Mouse (Mus musculus) heart, embryonic 15.5 days (tissue): ENCODE data around the gene Rnf111. TPM values are rescaled to one million over a fixed set of nuclear protein-coding genes. Genes with fewer than 3 reads are reported as not detected.

ENCODE experiments used
- ATAC-seq: fragments of 200-750 bp; cut with Nextera tagmentation; replicated peaks from 2 replicates; pipeline ENCODE4 v1.8.0; 2017; ENCODE audit warnings: low read depth, moderate TSS enrichment; ENCODE audit not compliant: insufficient number of reproducible peaks, insufficient read depth, low FRiP score
- H3K27ac ChIP-seq: fragments of 300-500 bp; sonication (generic); 2 replicates; pipeline ENCODE4 v1.5.1; 2015; ENCODE audit warnings: mild to moderate bottlenecking, inconsistent platforms
- H3K27me3 ChIP-seq: fragments of 300-500 bp; sonication (generic); 2 replicates; pipeline ENCODE4 v1.6.1; 2015; ENCODE audit warnings: inconsistent platforms
- H3K36me3 ChIP-seq: fragments of 300-500 bp; sonication (generic); 2 replicates; pipeline ENCODE4 v1.6.1; 2015; ENCODE audit warnings: mild to moderate bottlenecking, inconsistent platforms
- H3K4me1 ChIP-seq: fragments of 300-500 bp; sonication (generic); replicated peaks from 2 replicates; pipeline ENCODE4 v1.6.1; 2015; ENCODE audit warnings: inconsistent platforms
- H3K4me2 ChIP-seq: fragments of 300-500 bp; sonication (generic); 2 replicates; pipeline ENCODE4 v1.6.1; 2015; ENCODE audit warnings: inconsistent platforms, mild to moderate bottlenecking, moderate library complexity
- H3K4me3 ChIP-seq: fragments of 300-500 bp; sonication (generic); 2 replicates; pipeline ENCODE4 v1.5.1; 2015; ENCODE audit warnings: mild to moderate bottlenecking, inconsistent platforms
- H3K9ac ChIP-seq: fragments of 300-500 bp; sonication (generic); 2 replicates; pipeline ENCODE4 v1.6.1; 2015; ENCODE audit warnings: mild to moderate bottlenecking, inconsistent platforms
- H3K9me3 ChIP-seq: fragments of 300-500 bp; sonication (generic); replicated peaks from 2 replicates; pipeline ENCODE4 v1.6.1; 2016; ENCODE audit warnings: inconsistent platforms
- WGBS: fragments of 180-500 bp; shearing (Covaris S2); methylation state at CpG from one replicate; pipeline ENCODE4 v1.1.7; 2015; ENCODE audit warnings: mixed read lengths; 5-methylcytosine and 5-hydroxymethylcytosine counted together
- polyA plus RNA-seq: library from polyadenylated mRNA; unstranded; fragments of >200 nt; fragmentation: Nextera tagmentation; extraction: Ambion mirVana; gene quantifications from 2 replicates; pipeline ENCODE4 v1.2.1, GENCODE M21; 2015

Rnf111 gene
- polyA plus RNA-seq, 1 experiment from 2014 or later, result 18.5 TPM

DNA sequence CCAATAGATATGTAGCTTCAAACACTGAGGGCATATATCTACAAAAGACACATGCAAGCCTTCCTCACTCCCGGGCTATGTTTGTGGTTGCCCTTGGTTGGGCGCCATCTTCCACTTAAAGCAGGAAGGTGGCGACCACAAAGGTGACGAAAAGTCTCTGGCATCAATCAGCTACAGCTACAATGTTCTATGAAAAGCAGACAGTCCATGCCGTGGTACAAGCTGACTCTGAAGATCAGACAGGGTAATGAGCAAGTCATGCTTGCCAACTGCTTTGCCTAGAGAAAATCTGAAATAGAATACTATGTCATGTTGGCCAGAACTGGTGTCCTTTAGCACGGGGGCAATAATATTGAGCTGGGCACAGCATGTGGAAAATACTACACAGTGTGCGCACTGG lies 20.8 kb upstream of the Rnf111 start:
- no peak overlapping the region for H3K9ac ChIP-seq
- no peaks in the 10 kb centered on the region for H3K36me3 ChIP-seq
- H3K9me3 ChIP-seq, result no peaks in the 10 kb centered on the region
- 36% methylated on average over 7 of the region's 7 CpGs for WGBS
- H3K4me1 ChIP-seq, result no peaks in the 10 kb centered on the region
- H3K27me3 ChIP-seq, result no peaks in the 10 kb centered on the region
- no peak overlapping the region for H3K4me3 ChIP-seq
- no peak overlapping the region for H3K4me2 ChIP-seq
- peak overlapping the region; percentile 84 for H3K27ac ChIP-seq
- ATAC-seq, result peak; percentile 94

DNA sequence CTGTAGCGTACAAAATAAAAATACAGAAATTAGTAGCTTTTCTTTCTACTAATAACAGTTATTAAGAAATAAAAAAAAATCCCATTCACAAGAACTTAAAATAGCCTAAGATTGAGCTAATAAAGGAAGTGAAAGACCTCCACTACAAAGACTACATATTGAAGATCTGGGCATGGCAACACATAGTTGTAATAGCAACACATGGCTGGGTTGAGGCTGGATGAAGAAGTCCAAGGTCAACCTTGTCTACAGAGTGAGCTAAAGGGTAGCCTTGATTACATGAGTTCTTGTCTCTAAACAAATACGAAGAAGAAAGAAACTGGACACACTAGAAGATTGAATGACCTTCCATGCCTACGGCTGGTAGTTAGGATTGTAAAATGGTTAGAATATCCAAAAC lies 20.3 kb upstream of the Rnf111 start:
- Histone ChIP-seq H3K36me3 (no peaks in the 10 kb centered on the region), H3K27me3 (no peaks in the 10 kb centered on the region), H3K9me3 (no peaks in the 10 kb centered on the region), H3K27ac (peak overlapping the region; percentile 84), H3K9ac (no peak overlapping the region), H3K4me1 (no peaks in the 10 kb centered on the region), H3K4me2 (no peak overlapping the region), H3K4me3 (no peak overlapping the region)
- 93% methylated on average over 3 of the region's 3 CpGs for WGBS
- no peak for ATAC-seq

- WGBS, result 77% methylated on average over 3 of the region's 3 CpGs
These were observed 17.1 kb upstream of the Rnf111 start for GRCm38 (mm10) chr9:70520651-70521050.

DNA sequence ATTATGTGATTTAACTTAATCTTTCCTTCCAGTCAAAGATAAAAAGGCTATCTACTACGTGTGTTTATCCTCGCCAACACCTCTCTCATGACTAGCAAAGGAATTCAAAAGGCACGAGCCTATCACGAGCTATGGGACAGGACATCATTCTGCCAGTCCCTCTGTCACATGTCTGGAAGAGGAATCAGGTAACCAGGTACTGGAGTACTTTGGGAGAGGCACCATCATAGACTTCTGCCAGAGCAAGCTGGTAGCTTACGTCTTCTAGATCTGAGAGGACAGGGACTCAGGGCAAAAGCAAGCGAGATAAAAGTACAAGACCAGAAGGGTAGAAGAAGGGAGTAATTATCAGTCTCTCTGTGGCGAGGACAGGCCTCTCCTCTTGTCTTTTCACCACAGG lies 8.2 kb upstream of the Rnf111 start:
- H3K9ac ChIP-seq, result no peak overlapping the region
- H3K4me3 ChIP-seq, result no peak overlapping the region
- H3K27ac ChIP-seq, result no peak overlapping the region
- no peaks in the 10 kb centered on the region for H3K27me3 ChIP-seq
- no peak for ATAC-seq
- 0 out of 2 replicates have a peak, but pooled peaks cover 3% of the 10 kb centered on the region for H3K4me1 ChIP-seq
- 58% methylated on average over 7 of the region's 7 CpGs for WGBS
- H3K4me2 ChIP-seq, result no peak overlapping the region
- no peaks in the 10 kb centered on the region for H3K9me3 ChIP-seq
- H3K36me3 ChIP-seq, result no peaks in the 10 kb centered on the region

More at GRCm38 (mm10) chr9:70520651-70521050, 17.1 kb upstream of the Rnf111 start:
- Histone ChIP-seq H3K36me3 (no peaks in the 10 kb centered on the region), H3K4me2 (no peak overlapping the region), H3K9ac (no peak overlapping the region), H3K9me3 (no peaks in the 10 kb centered on the region), H3K4me1 (no peaks in the 10 kb centered on the region), H3K27me3 (no peaks in the 10 kb centered on the region; the same call in 1 of the 2 replicates), H3K4me3 (no peak overlapping the region), H3K27ac (no peak overlapping the region)
- no peak for ATAC-seq

DNA sequence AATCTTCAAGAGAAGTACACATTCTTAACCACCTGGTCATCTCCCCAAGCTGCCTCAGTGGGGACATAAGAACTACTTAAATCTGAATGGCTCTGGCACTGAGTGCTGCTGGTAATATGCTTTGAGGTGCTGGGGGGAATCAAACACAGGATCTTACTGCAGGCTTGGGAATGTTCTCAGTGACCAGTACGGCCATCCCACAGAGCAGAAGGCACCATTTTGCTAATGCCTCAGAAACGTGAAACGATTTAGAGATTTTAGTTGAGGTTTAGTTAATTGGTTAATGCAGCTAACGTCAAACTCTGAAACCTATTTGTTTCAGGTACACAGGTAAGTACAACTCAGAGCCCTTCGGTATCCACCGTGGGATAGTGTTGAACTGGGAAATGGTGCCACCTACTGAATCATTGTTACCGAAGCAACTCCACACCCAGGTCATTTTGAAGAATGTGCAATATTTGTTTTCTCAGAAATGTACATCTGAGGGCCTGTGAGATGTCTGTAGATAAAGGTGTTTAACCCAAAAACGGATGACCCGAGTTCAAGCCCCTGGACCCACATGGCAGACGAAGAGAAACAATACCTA lies 7.6 kb upstream of the Rnf111 start:
- no peak for ATAC-seq
- Histone ChIP-seq H3K27me3 (no peaks in the 10 kb centered on the region), H3K36me3 (no peaks in the 10 kb centered on the region), H3K4me3 (no peak overlapping the region), H3K4me1 (0 out of 2 replicates have a peak, but pooled peaks cover 3% of the 10 kb centered on the region), H3K27ac (no peak overlapping the region), H3K4me2 (no peak overlapping the region), H3K9me3 (no peaks in the 10 kb centered on the region), H3K9ac (no peak overlapping the region)
- WGBS, result 52% methylated on average over 10 of the region's 10 CpGs

DNA sequence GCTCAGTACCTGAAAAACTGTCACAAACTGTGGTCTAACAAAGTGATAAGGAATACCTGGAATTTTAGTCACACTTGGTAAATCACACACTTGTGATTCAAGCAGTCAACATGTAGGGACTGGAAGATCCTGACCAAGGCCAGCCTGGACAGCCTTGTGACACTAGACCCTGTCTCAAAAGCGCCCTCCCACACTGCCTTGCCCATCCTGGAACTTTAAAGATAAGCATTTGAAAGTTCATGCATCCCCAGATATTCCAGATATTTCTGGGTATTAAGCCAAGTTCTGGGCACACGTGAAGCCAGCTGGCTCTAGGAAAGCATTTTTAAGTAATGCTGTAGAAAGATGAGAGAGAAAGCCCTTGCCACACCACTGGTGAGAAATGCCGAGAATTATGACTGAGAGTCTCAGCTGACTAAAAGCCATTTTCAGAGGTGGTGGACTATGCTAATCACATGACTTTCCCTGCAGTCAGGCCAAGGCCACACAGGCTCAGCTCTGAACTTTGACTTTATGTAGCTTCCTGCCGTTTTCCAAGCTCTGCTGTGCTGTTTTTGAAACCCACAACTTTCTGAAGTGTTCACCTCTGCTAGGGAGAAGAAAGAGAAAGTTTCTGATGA lies 6.5 kb upstream of the Rnf111 start:
- Histone ChIP-seq H3K27ac (no peak overlapping the region; the same call in 1 of the 2 replicates), H3K9me3 (no peaks in the 10 kb centered on the region), H3K36me3 (no peaks in the 10 kb centered on the region), H3K4me3 (no peak overlapping the region), H3K27me3 (no peaks in the 10 kb centered on the region), H3K4me2 (no peak overlapping the region), H3K4me1 (0 out of 2 replicates have a peak, but pooled peaks cover 3% of the 10 kb centered on the region), H3K9ac (no peak overlapping the region)
- 44% methylated on average over 4 of the region's 4 CpGs for WGBS
- no peak for ATAC-seq

GRCm38 (mm10) chr9:70506787-70507186 lies 3.3 kb upstream of the Rnf111 start:
- WGBS, result 69% methylated on average over 8 of the region's 8 CpGs
- H3K4me3 ChIP-seq, result no peak overlapping the region

GRCm38 (mm10) chr9:70506186-70506585 lies 2.7 kb upstream of the Rnf111 start:
- Histone ChIP-seq H3K27me3 (no peaks in the 10 kb centered on the region), H3K9me3 (no peaks in the 10 kb centered on the region), H3K9ac (no peak overlapping the region), H3K4me3 (no peak overlapping the region), H3K4me1 (peaks cover 15% of the 10 kb centered on the region), H3K4me2 (no peak overlapping the region), H3K36me3 (no peaks in the 10 kb centered on the region), H3K27ac (no peak overlapping the region)
- WGBS, result 72% methylated on average over 2 of the region's 2 CpGs
- ATAC-seq, result no peak

More at GRCm38 (mm10) chr9:70506787-70507186, 3.3 kb upstream of the Rnf111 start:
- no peaks in the 10 kb centered on the region for H3K36me3 ChIP-seq
- no peak overlapping the region for H3K4me2 ChIP-seq
- no peak overlapping the region for H3K9ac ChIP-seq
- no peaks in the 10 kb centered on the region for H3K27me3 ChIP-seq
- H3K27ac ChIP-seq, result no peak overlapping the region
- no peak for ATAC-seq
- H3K4me1 ChIP-seq, result peaks cover 15% of the 10 kb centered on the region
- H3K9me3 ChIP-seq, result no peaks in the 10 kb centered on the region

GRCm38 (mm10) chr9:70503015-70503603 lies 416 bp downstream of the Rnf111 start:
- H3K9me3 ChIP-seq, result no peaks in the 10 kb centered on the region
- H3K27ac ChIP-seq, result peak overlapping the region; percentile 100
- peaks cover 17% of the 10 kb centered on the region for H3K4me1 ChIP-seq
- peak overlapping the region; percentile 92 for H3K4me3 ChIP-seq
- H3K27me3 ChIP-seq, result no peaks in the 10 kb centered on the region
- H3K9ac ChIP-seq, result peak overlapping the region; percentile 99
- under 1% methylated on average over 59 of the region's 70 CpGs for WGBS
- peak; percentile 86 for ATAC-seq
- H3K4me2 ChIP-seq, result peak overlapping the region; percentile 68
- peaks cover 6% of the 10 kb centered on the region; the same call in 1 of the 2 replicates for H3K36me3 ChIP-seq

DNA sequence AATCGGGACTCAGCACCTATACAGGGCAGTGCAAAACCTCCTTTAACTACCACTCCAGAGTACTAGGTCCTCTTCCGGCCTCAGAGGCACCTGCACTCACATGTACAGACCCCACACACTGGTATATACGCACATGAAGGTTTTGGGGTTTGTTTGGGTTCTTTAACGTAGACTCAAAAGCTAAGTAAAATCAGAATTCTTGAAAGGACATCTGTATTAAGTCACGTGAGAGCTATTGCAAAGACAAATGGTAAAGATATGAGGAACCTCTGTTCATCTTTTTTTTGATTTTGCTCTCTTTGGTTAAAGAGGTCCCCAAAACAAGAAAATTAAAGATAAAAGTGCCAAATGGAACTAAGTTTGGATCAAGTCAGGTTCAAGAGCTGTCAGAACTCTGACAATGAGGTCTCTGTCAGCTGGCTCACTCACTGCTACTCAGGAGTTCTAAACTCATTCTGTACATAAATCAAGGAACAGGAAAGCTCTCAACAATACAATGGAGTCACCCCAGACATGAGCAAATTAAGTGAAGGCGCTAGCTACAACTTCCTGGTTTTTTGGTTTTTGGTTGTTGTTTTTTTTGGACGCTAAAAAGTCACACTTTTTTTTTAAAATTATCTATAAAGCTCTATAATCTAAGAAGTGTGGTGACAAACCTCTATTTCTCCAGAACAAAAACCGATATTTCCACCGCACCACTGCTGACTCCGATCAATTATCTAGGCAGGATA lies 1.1 kb downstream of the Rnf111 start:
- peak overlapping the region; percentile 68 for H3K4me2 ChIP-seq
- peaks cover 6% of the 10 kb centered on the region; the same call in 1 of the 2 replicates for H3K36me3 ChIP-seq
- H3K4me3 ChIP-seq, result peak overlapping the region; percentile 92
- H3K27me3 ChIP-seq, result no peaks in the 10 kb centered on the region
- WGBS, result 34% methylated on average over 10 of the region's 10 CpGs
- H3K27ac ChIP-seq, result peak overlapping the region; percentile 100
- peak overlapping the region; percentile 99 for H3K9ac ChIP-seq
- H3K9me3 ChIP-seq, result no peaks in the 10 kb centered on the region
- no peak for ATAC-seq
- peaks cover 17% of the 10 kb centered on the region for H3K4me1 ChIP-seq

GRCm38 (mm10) chr9:70496990-70497389 lies 6.5 kb downstream of the Rnf111 start:
- ATAC-seq, result no peak
- no peak overlapping the region for H3K9ac ChIP-seq
- H3K4me1 ChIP-seq, result peaks cover 23% of the 10 kb centered on the region
- no peaks in the 10 kb centered on the region for H3K9me3 ChIP-seq
- no peaks in the 10 kb centered on the region for H3K27me3 ChIP-seq
- no peak overlapping the region for H3K4me3 ChIP-seq
- H3K4me2 ChIP-seq, result no peak overlapping the region
- H3K36me3 ChIP-seq, result peaks cover 12% of the 10 kb centered on the region; the same call in 1 of the 2 replicates
- H3K27ac ChIP-seq, result peak overlapping the region; percentile 5; the same call in 1 of the 2 replicates
